ENCODE assay signal across 15 mouse cellular contexts in genomic region chr1:60853330-60853956, GRCm38 (mm10). TPM values are rescaled to one million over a fixed set of nuclear protein-coding genes. Genes with fewer than 3 reads are reported as not detected.
DNase-seq lines count a peak whose midpoint lies in the region; ATAC-seq and TF ChIP-seq lines count a peak whose summit lies in the region.
"Had no signal": no experiment of that assay in that cellular context is flagged by ENCODE, and none has a peak within 500 bp of the region (broad histone marks: within the 10 kb centered on the region; RNA-seq: fewer than 3 reads in every experiment).

No protein-coding gene starts in this region.

- no peak for TF ChIP-seq EP300 in ES-Bruce4 (IDR thresholded peaks at IDR 0.05; ENCODE audit: insufficient read depth, low read depth, low read length)

- no peak for ATAC-seq in heart, embryonic 11.5 days (replicated peaks; ENCODE audit: insufficient number of reproducible peaks, low FRiP score, low TSS enrichment)
- 0 out of 2 replicates have a peak, but pooled peaks have one; percentile 12 for ATAC-seq in midbrain, embryonic 13.5 days
- no peak for ATAC-seq in midbrain, embryonic 11.5 days (ENCODE audit: low FRiP score)

- 46% methylated on average over 7 of the region's 7 CpGs for WGBS in heart, embryonic 11.5 days (ENCODE audit: insufficient replicate concordance)
- 30% methylated on average over 7 of the region's 7 CpGs for WGBS in midbrain, embryonic 13.5 days
- 33% methylated on average over 7 of the region's 7 CpGs for WGBS in midbrain, embryonic 11.5 days

- no peak overlapping the region for H3K9ac ChIP-seq in heart, embryonic 11.5 days (ENCODE audit: low read depth, low read length)
- no peak overlapping the region for H3K9ac ChIP-seq in midbrain, embryonic 13.5 days (replicated peaks)
- no peak overlapping the region for H3K9ac ChIP-seq in midbrain, embryonic 11.5 days (ENCODE audit: low read length)
- H3K9ac ChIP-seq in ES-Bruce4 (ENCODE audit: low read depth, poor library complexity, severe bottlenecking), result no peak overlapping the region; the same call in 1 of the 2 replicates
- H3K9ac ChIP-seq: hindbrain, embryonic 15.5 days; limb, embryonic 12.5 days had no signal

- no peak overlapping the region for H3K4me3 ChIP-seq in heart, embryonic 11.5 days (ENCODE audit: low read depth, low read length)
- no peak overlapping the region for H3K4me3 ChIP-seq in midbrain, embryonic 13.5 days (replicated peaks)
- H3K4me3 ChIP-seq in midbrain, embryonic 11.5 days (ENCODE audit: low read depth, low read length), result no peak overlapping the region
- H3K4me3 ChIP-seq in ES-Bruce4 (ENCODE audit: low read depth, low read length), result no peak overlapping the region
- H3K4me3 ChIP-seq: hindbrain, embryonic 15.5 days; limb, embryonic 12.5 days; myocyte had no signal

- TF ChIP-seq POLR2A in ES-Bruce4 (IDR thresholded peaks at IDR 0.05; ENCODE audit: insufficient read depth, low read length), result no peak

- peak; percentile 88 for DNase-seq in heart, adult 11 months
- no peak for DNase-seq in midbrain, embryonic 11.5 days (ENCODE audit: low spot score, missing footprints)
- DNase-seq in induced T-regulatory cell, adult 2 months (ENCODE audit: low read depth), result peak; percentile 90
- no peak for DNase-seq in frontal cortex, adult 2 months (ENCODE audit: extremely low spot score in 1 of 2, low spot score in 1 of 2)
- no peak for DNase-seq in layer of hippocampus, adult 9-10 months (ENCODE audit: low spot score)
- DNase-seq: gastrocnemius, postnatal 25 days; kidney, postnatal 10 days; lung, adult 18-20 months; right cerebral cortex, postnatal 4 days had no signal

- H3K36me3 ChIP-seq in heart, embryonic 11.5 days (ENCODE audit: control insufficient read depth, insufficient read depth, low read length), result no peaks in the 10 kb centered on the region
- H3K36me3 ChIP-seq in midbrain, embryonic 13.5 days, result no peaks in the 10 kb centered on the region
- no peaks in the 10 kb centered on the region for H3K36me3 ChIP-seq in midbrain, embryonic 11.5 days (ENCODE audit: control insufficient read depth, insufficient read depth, low read length)
- H3K36me3 ChIP-seq in ES-Bruce4 (ENCODE audit: control insufficient read depth, insufficient read depth, low read length, poor library complexity, severe bottlenecking), result no peaks in the 10 kb centered on the region
- H3K36me3 ChIP-seq: hindbrain, embryonic 15.5 days; limb, embryonic 12.5 days had no signal

- H3K9me3 ChIP-seq in heart, embryonic 11.5 days (replicated peaks; ENCODE audit: control insufficient read depth, low read length), result no peaks in the 10 kb centered on the region
- H3K9me3 ChIP-seq in midbrain, embryonic 13.5 days, result no peaks in the 10 kb centered on the region
- no peaks in the 10 kb centered on the region for H3K9me3 ChIP-seq in midbrain, embryonic 11.5 days (ENCODE audit: control insufficient read depth, low read length)
- no peaks in the 10 kb centered on the region for H3K9me3 ChIP-seq in ES-Bruce4 (replicated peaks; ENCODE audit: control insufficient read depth, insufficient read depth, low read length, poor library complexity, severe bottlenecking)
- H3K9me3 ChIP-seq: hindbrain, embryonic 15.5 days; limb, embryonic 12.5 days had no signal

- no peaks in the 10 kb centered on the region for H3K27me3 ChIP-seq in heart, embryonic 11.5 days (ENCODE audit: control insufficient read depth, insufficient read depth, low read length)
- 0 out of 2 replicates have a peak, but pooled peaks cover 2% of the 10 kb centered on the region for H3K27me3 ChIP-seq in midbrain, embryonic 13.5 days
- H3K27me3 ChIP-seq in midbrain, embryonic 11.5 days (ENCODE audit: control insufficient read depth, insufficient read depth, low read length), result no peaks in the 10 kb centered on the region
- no peaks in the 10 kb centered on the region for H3K27me3 ChIP-seq in ES-Bruce4 (ENCODE audit: control insufficient read depth, insufficient read depth, low read length, poor library complexity, severe bottlenecking)
- H3K27me3 ChIP-seq: hindbrain, embryonic 15.5 days; limb, embryonic 12.5 days had no signal

- H3K4me2 ChIP-seq in heart, embryonic 11.5 days, result no peak overlapping the region
- H3K4me2 ChIP-seq in midbrain, embryonic 13.5 days (replicated peaks), result no peak overlapping the region
- no peak overlapping the region for H3K4me2 ChIP-seq in midbrain, embryonic 11.5 days
- H3K4me2 ChIP-seq: hindbrain, embryonic 15.5 days; limb, embryonic 12.5 days had no signal

- no peak overlapping the region for H3K27ac ChIP-seq in heart, embryonic 11.5 days (ENCODE audit: low read depth, low read length)
- no peak overlapping the region for H3K27ac ChIP-seq in midbrain, embryonic 13.5 days
- no peak overlapping the region for H3K27ac ChIP-seq in midbrain, embryonic 11.5 days (ENCODE audit: low read depth, low read length)
- H3K27ac ChIP-seq in ES-Bruce4 (ENCODE audit: insufficient read depth, low read length), result peak overlapping the region; percentile 93
- H3K27ac ChIP-seq: hindbrain, embryonic 15.5 days; limb, embryonic 12.5 days had no signal

- TF ChIP-seq CTCF in ES-Bruce4 (IDR thresholded peaks at IDR 0.05; ENCODE audit: low read depth, low read length), result no peak

- H3K4me1 ChIP-seq in heart, embryonic 11.5 days (ENCODE audit: control insufficient read depth, insufficient read depth, low read length), result peaks cover 18% of the 10 kb centered on the region
- peaks cover 28% of the 10 kb centered on the region for H3K4me1 ChIP-seq in midbrain, embryonic 13.5 days (replicated peaks)
- H3K4me1 ChIP-seq in midbrain, embryonic 11.5 days (ENCODE audit: control insufficient read depth, insufficient read depth, low read length), result peaks cover 15% of the 10 kb centered on the region; the same call in 1 of the 2 replicates
- peaks cover 13% of the 10 kb centered on the region for H3K4me1 ChIP-seq in ES-Bruce4 (ENCODE audit: control insufficient read depth, insufficient read depth, low read length)
- H3K4me1 ChIP-seq: limb, embryonic 12.5 days had no signal

RNA-seq across cellular contexts. Expression of gene Ctla4, which starts 33.4 kb away (rescaled TPM):
- polyA plus RNA-seq in heart, embryonic 11.5 days (2014; fragmentation: Nextera tagmentation; extraction: Ambion mirVana), result 0.09 TPM in 1 of 2 replicates, not detected in the other
- not detected in 2 replicates for polyA plus RNA-seq in midbrain, embryonic 13.5 days (2015; fragmentation: Nextera tagmentation; extraction: Ambion mirVana)
- polyA plus RNA-seq in midbrain, embryonic 11.5 days (2014; fragmentation: Nextera tagmentation; extraction: Ambion mirVana), result not detected in 2 replicates
- not detected in 2 replicates for polyA plus RNA-seq in ES-Bruce4 (2011; ENCODE audit: insufficient read depth, insufficient read length, low read depth, missing spikeins)
- not detected in 2 replicates for polyA plus RNA-seq in frontal cortex, adult 2 months (2012; rRNA removed)
- polyA plus RNA-seq: hindbrain, embryonic 15.5 days; myocyte had no signal

Comparison
In these comparisons a context has a peak if more than half of its experiments do, and no peak if none do; other contexts are left out.
1. DNase-seq: peak in heart, adult 11 months (single experiment) and induced T-regulatory cell, adult 2 months (single experiment); none in midbrain, embryonic 11.5 days (single experiment), frontal cortex, adult 2 months (0 of 2) and layer of hippocampus, adult 9-10 months (single experiment).